ENCODE assay signal across 8 mouse cellular contexts in the genomic region with DNA sequence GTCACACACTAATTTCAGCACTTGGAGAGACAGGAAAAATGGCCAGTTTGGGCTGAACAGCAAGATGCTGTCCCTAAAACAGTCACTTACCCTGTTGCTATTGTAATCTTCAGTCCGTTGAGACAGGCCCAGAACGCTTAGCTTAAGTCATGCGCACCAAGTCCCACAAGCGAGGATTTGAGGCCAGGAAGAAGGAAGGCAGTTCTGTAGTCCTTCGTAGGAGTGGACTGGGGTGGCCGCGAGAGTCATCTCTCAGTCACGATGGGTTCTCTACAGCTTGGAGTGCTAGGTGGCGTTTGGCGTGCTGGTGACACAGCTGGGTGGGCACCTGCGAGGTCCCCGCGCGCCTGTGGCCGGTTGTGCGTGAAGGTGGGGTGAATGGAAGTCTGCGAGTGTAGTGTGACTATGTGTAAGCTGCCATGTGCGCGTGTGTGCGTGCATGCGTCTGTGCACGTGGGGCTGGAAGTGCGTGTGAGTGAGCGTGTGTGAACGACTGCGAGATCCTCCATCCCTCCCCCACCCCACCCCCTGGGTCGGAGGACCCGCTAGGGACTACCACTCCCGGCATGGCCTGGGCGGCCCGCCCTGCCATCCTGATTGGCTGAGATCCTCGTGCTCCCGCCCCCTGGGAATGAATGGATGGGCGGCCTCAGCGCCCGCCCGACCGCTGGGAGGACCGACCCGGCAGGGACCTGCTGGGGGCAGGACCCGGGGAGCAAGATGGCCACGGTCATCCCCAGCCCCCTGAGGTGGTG. TPM values are rescaled to one million over a fixed set of nuclear protein-coding genes. Genes with fewer than 3 reads are reported as not detected.
DNase-seq lines count a peak whose midpoint lies in the region; ATAC-seq and TF ChIP-seq lines count a peak whose summit lies in the region.

No protein-coding gene starts in this region.

- H3K4me1 ChIP-seq in hindbrain, embryonic 11.5 days (replicated peaks; ENCODE audit: control insufficient read depth, insufficient read depth, low read length): peaks cover 26% of the 10 kb centered on the region
- H3K4me1 ChIP-seq in lung, postnatal 0 days (ENCODE audit: insufficient read depth, low read depth, low read length): peaks cover 18% of the 10 kb centered on the region

- no peaks in the 10 kb centered on the region for H3K27me3 ChIP-seq in hindbrain, embryonic 11.5 days (ENCODE audit: control insufficient read depth, insufficient read depth, low read length)
- H3K27me3 ChIP-seq in lung, postnatal 0 days (replicated peaks; ENCODE audit: insufficient read depth, low read length): peaks cover 21% of the 10 kb centered on the region

- H3K4me2 ChIP-seq in hindbrain, embryonic 11.5 days (replicated peaks; ENCODE audit: low read depth, low read length): peak overlapping the region; percentile 72
- H3K4me2 ChIP-seq in lung, postnatal 0 days (replicated peaks; ENCODE audit: low read depth, low read length): peak overlapping the region; percentile 84

- peaks cover 8% of the 10 kb centered on the region for H3K36me3 ChIP-seq in hindbrain, embryonic 11.5 days (ENCODE audit: control insufficient read depth, insufficient read depth, low read length)
- no peaks in the 10 kb centered on the region for H3K36me3 ChIP-seq in lung, postnatal 0 days (ENCODE audit: insufficient read depth, low read length)

- TF ChIP-seq EP300 in lung, postnatal 0 days (IDR thresholded peaks at IDR 0.05): no peak

- DNase-seq in MN1 (ENCODE audit: low spot score): peak; percentile 94
- DNase-seq in cerebellum, adult 9-10 months: peak; percentile 96
- DNase-seq in frontal cortex, adult 2 months (ENCODE audit: extremely low spot score in 1 of 2, low spot score in 1 of 2): peak; percentile 85 to 96
- peak; percentile 92 for DNase-seq in hindbrain, embryonic 11.5 days (ENCODE audit: low spot score)
- peak; percentile 96 to 98 for DNase-seq in layer of hippocampus, postnatal 10 days (ENCODE audit: low spot score in 2 of 2)
- DNase-seq in lung, postnatal 0 days (ENCODE audit: low spot score): peak; percentile 82
- peak; percentile 94 for DNase-seq in retina, embryonic 14.5 days (ENCODE audit: low spot score)
- peak; percentile 82 to 84 for DNase-seq in thymus, postnatal 36 days

- TF ChIP-seq CTCF in lung, postnatal 0 days (IDR thresholded peaks at IDR 0.05): peak; percentile 9; the same call in 1 of the 2 replicates

- H3K27ac ChIP-seq in hindbrain, embryonic 11.5 days (ENCODE audit: low read depth, low read length): peak overlapping the region; percentile 67
- H3K27ac ChIP-seq in lung, postnatal 0 days (ENCODE audit: low read length): no peak overlapping the region; the same call in 1 of the 2 replicates

- 2% methylated on average over 42 of the region's 42 CpGs for WGBS in hindbrain, embryonic 11.5 days
- WGBS in lung, postnatal 0 days: under 1% methylated on average over 38 of the region's 42 CpGs

- H3K4me3 ChIP-seq in hindbrain, embryonic 11.5 days (ENCODE audit: low read depth, low read length): peak overlapping the region; percentile 69
- peak overlapping the region; percentile 41 for H3K4me3 ChIP-seq in lung, postnatal 0 days (ENCODE audit: low read depth, low read length)

- H3K9me3 ChIP-seq in hindbrain, embryonic 11.5 days (ENCODE audit: control insufficient read depth, low read length): no peaks in the 10 kb centered on the region
- no peaks in the 10 kb centered on the region for H3K9me3 ChIP-seq in lung, postnatal 0 days (ENCODE audit: low read length)

- ATAC-seq in hindbrain, embryonic 11.5 days (ENCODE audit: low FRiP score): peak; percentile 73
- ATAC-seq in lung, postnatal 0 days: peak; percentile 79

- H3K9ac ChIP-seq in hindbrain, embryonic 11.5 days (ENCODE audit: low read depth, low read length): peak overlapping the region; percentile 74
- H3K9ac ChIP-seq in lung, postnatal 0 days (replicated peaks; ENCODE audit: low read depth): no peak overlapping the region

RNA-seq across cellular contexts. Expression of a gene that starts 3.8 kb away (rescaled TPM):
- 90.5 and 91.9 TPM in 2 replicates for polyA plus RNA-seq in frontal cortex, adult 2 months (2012; rRNA removed)
- 60.9 and 73.6 TPM in 2 replicates for polyA plus RNA-seq in hindbrain, embryonic 11.5 days (2014; fragmentation: Nextera tagmentation; extraction: Ambion mirVana)
- total RNA-seq in layer of hippocampus, postnatal 10 days (2021): 100 to 1,000 TPM; 129 to 138 TPM
- 2.0 and 2.5 TPM in 2 replicates for polyA plus RNA-seq in lung, postnatal 0 days (2015; fragmentation: Nextera tagmentation; extraction: Ambion mirVana)

RNA-seq across cellular contexts. Expression of a gene that starts 18.4 kb away (rescaled TPM):
- 22.1 and 26.9 TPM in 2 replicates for polyA plus RNA-seq in frontal cortex, adult 2 months (2012; rRNA removed)
- 33.9 and 37.0 TPM in 2 replicates for polyA plus RNA-seq in hindbrain, embryonic 11.5 days (2014; fragmentation: Nextera tagmentation; extraction: Ambion mirVana)
- total RNA-seq in layer of hippocampus, postnatal 10 days (2021): 1 to 10 TPM; 2.0 to 3.2 TPM
- 222 and 246 TPM in 2 replicates for polyA plus RNA-seq in lung, postnatal 0 days (2015; fragmentation: Nextera tagmentation; extraction: Ambion mirVana)

RNA-seq across cellular contexts. Expression of a gene that starts 25.8 kb away (rescaled TPM):
- 20.3 and 21.4 TPM in 2 replicates for polyA plus RNA-seq in frontal cortex, adult 2 months (2012; rRNA removed)
- 37.5 and 43.4 TPM in 2 replicates for polyA plus RNA-seq in hindbrain, embryonic 11.5 days (2014; fragmentation: Nextera tagmentation; extraction: Ambion mirVana)
- 10 to 100 TPM; 25.3 to 31.0 TPM for total RNA-seq in layer of hippocampus, postnatal 10 days (2021)
- 429 and 453 TPM in 2 replicates for polyA plus RNA-seq in lung, postnatal 0 days (2015; fragmentation: Nextera tagmentation; extraction: Ambion mirVana)

RNA-seq across cellular contexts. Expression of a gene that starts 59.3 kb away (rescaled TPM):
- 0.34 and 0.40 TPM in 2 replicates for polyA plus RNA-seq in frontal cortex, adult 2 months (2012; rRNA removed)
- 2.5 and 2.7 TPM in 2 replicates for polyA plus RNA-seq in hindbrain, embryonic 11.5 days (2014; fragmentation: Nextera tagmentation; extraction: Ambion mirVana)
- total RNA-seq in layer of hippocampus, postnatal 10 days (2021): under 1 TPM in 1 of 2 experiments, not detected in 1; 0.29 TPM
- polyA plus RNA-seq in lung, postnatal 0 days (2015; fragmentation: Nextera tagmentation; extraction: Ambion mirVana): 123 and 134 TPM in 2 replicates

Comparison
In these comparisons a context has a peak if more than half of its experiments do, and no peak if none do; other contexts are left out.
1. RNA of a gene that starts 3.8 kb away (polyA plus RNA-seq): 90.5 to 91.9 TPM in frontal cortex, adult 2 months and 60.9 to 73.6 TPM in hindbrain, embryonic 11.5 days; 2.0 to 2.5 TPM in lung, postnatal 0 days; every median in the first group is over 10 times any median in the second.
2. Peak in every context shown above with its lines, with median percentiles within 50 percentile points of each other: DNase-seq.